Mouse (Mus musculus) limb, embryonic 10.5 days (tissue): ENCODE measurements around the gene Tdgf1. TPM values are rescaled to one million over a fixed set of nuclear protein-coding genes. Genes with fewer than 3 reads are reported as not detected.
A peak's percentile ranks its signal among the peaks of the same experiment; 100 is the strongest.

ENCODE experiments used
- DNase-seq: peaks from one replicate; pipeline ENCODE4 v3.0.0-alpha.2; 2017; ENCODE audit warnings: low spot score
- H3K27ac ChIP-seq: fragments of 300-500 bp; sonication (generic); 2 replicates; pipeline ENCODE4 v1.5.1; 2016; ENCODE audit warnings: mild to moderate bottlenecking
- H3K27me3 ChIP-seq: fragments of 300-500 bp; sonication (generic); 2 replicates; pipeline ENCODE4 v1.6.1; 2016; ENCODE audit warnings: low read depth, mild to moderate bottlenecking; ENCODE audit not compliant: poor library complexity, severe bottlenecking
- H3K36me3 ChIP-seq: fragments of 300-500 bp; sonication (generic); 2 replicates; pipeline ENCODE4 v1.6.1; 2016; ENCODE audit warnings: mild to moderate bottlenecking, moderate library complexity
- H3K4me1 ChIP-seq: fragments of 300-500 bp; sonication (generic); 2 replicates; pipeline ENCODE4 v1.6.1; 2016
- H3K4me3 ChIP-seq: fragments of 300-500 bp; sonication (generic); 2 replicates; pipeline ENCODE4 v1.5.1; 2016; ENCODE audit warnings: mild to moderate bottlenecking, moderate library complexity
- H3K9me3 ChIP-seq: fragments of 300-500 bp; sonication (generic); replicated peaks from 2 replicates; pipeline ENCODE4 v1.6.1; 2016; ENCODE audit warnings: mild to moderate bottlenecking
- WGBS: fragments of 180-500 bp; shearing (Covaris S2); methylation state at CpG from one replicate; pipeline ENCODE4 v1.1.7; 2016; 5-methylcytosine and 5-hydroxymethylcytosine counted together
- microRNA-seq: library from miRNA; unstranded; fragments of <30 nt; microRNA quantifications from one replicate; pipeline ENCODE4, GENCODE M21; 2017
- polyA plus RNA-seq: library from polyadenylated mRNA; unstranded; fragments of >200 nt; fragmentation: Nextera tagmentation; extraction: Ambion mirVana; gene quantifications from 2 replicates; pipeline ENCODE4 v1.2.1, GENCODE M21; 2016

The Tdgf1 gene
- polyA plus RNA-seq, 1 experiment from 2014 or later, result not detected

- peak; percentile 57 for DNase-seq
- Histone ChIP-seq H3K4me3 (peak overlapping the region; percentile 32), H3K9me3 (no peaks in the 10 kb centered on the region), H3K27me3 (peaks cover 30% of the 10 kb centered on the region), H3K27ac (0 out of 2 replicates have a peak overlapping the region, but pooled peaks have one; percentile 5), H3K4me1 (peaks cover 27% of the 10 kb centered on the region), H3K36me3 (no peaks in the 10 kb centered on the region)
- WGBS, result 5% methylated on average over 6 of the region's 6 CpGs
These were observed 49.4 kb downstream of the Tdgf1 start for GRCm38 (mm10) chr9:110896595-110896994.

GRCm38 (mm10) chr9:110895994-110896393, 50.0 kb downstream of the Tdgf1 start:
- Histone ChIP-seq H3K9me3 (no peaks in the 10 kb centered on the region), H3K27me3 (peaks cover 30% of the 10 kb centered on the region), H3K4me3 (peak overlapping the region; percentile 32), H3K36me3 (no peaks in the 10 kb centered on the region), H3K27ac (peak overlapping the region; percentile 5; the same call in 1 of the 2 replicates), H3K4me1 (peaks cover 33% of the 10 kb centered on the region)
- WGBS, result 12% methylated on average over 7 of the region's 7 CpGs
- no peak for DNase-seq

GRCm38 (mm10) chr9:110895507-110895906, 50.5 kb downstream of the Tdgf1 start:
- H3K4me3 ChIP-seq, result no peak overlapping the region
- no peak for DNase-seq
- peaks cover 38% of the 10 kb centered on the region for H3K4me1 ChIP-seq

GRCm38 (mm10) chr9:110893429-110893828, 52.5 kb downstream of the Tdgf1 start:
- no peaks in the 10 kb centered on the region for H3K9me3 ChIP-seq
- H3K36me3 ChIP-seq, result no peaks in the 10 kb centered on the region
- DNase-seq, result no peak
- H3K27me3 ChIP-seq, result peaks cover 24% of the 10 kb centered on the region
- H3K4me3 ChIP-seq, result no peak overlapping the region
- 0 out of 2 replicates have a peak overlapping the region, but pooled peaks have one; percentile 2 for H3K27ac ChIP-seq
- WGBS, result 69% methylated on average over 10 of the region's 10 CpGs
- H3K4me1 ChIP-seq, result peaks cover 49% of the 10 kb centered on the region

More at GRCm38 (mm10) chr9:110895507-110895906, 50.5 kb downstream of the Tdgf1 start:
- H3K9me3 ChIP-seq, result no peaks in the 10 kb centered on the region
- peaks cover 30% of the 10 kb centered on the region for H3K27me3 ChIP-seq
- H3K36me3 ChIP-seq, result no peaks in the 10 kb centered on the region
- WGBS, result 50% methylated on average over 5 of the region's 5 CpGs
- peak overlapping the region; percentile 5; the same call in 1 of the 2 replicates for H3K27ac ChIP-seq

GRCm38 (mm10) chr9:110892552-110892951, 53.4 kb downstream of the Tdgf1 start:
- Histone ChIP-seq H3K27ac (no peak overlapping the region), H3K4me1 (peaks cover 53% of the 10 kb centered on the region), H3K27me3 (peaks cover 21% of the 10 kb centered on the region), H3K9me3 (no peaks in the 10 kb centered on the region), H3K4me3 (no peak overlapping the region), H3K36me3 (no peaks in the 10 kb centered on the region)
- 88% methylated on average over 3 of the region's 3 CpGs for WGBS
- DNase-seq, result no peak

GRCm38 (mm10) chr9:110891077-110891828, 54.7 kb downstream of the Tdgf1 start:
- 80% methylated on average over 12 of the region's 12 CpGs for WGBS
- H3K27me3 ChIP-seq, result peaks cover 21% of the 10 kb centered on the region
- DNase-seq, result no peak
- H3K4me1 ChIP-seq, result peaks cover 50% of the 10 kb centered on the region
- H3K9me3 ChIP-seq, result no peaks in the 10 kb centered on the region
- H3K36me3 ChIP-seq, result no peaks in the 10 kb centered on the region
- H3K4me3 ChIP-seq, result no peak overlapping the region
- H3K27ac ChIP-seq, result 0 out of 2 replicates have a peak overlapping the region, but pooled peaks have one; percentile 37

- peak overlapping the region; percentile 9; the same call in 1 of the 2 replicates for H3K4me3 ChIP-seq
- no peaks in the 10 kb centered on the region for H3K36me3 ChIP-seq
- 9% methylated on average over 21 of the region's 21 CpGs for WGBS
- H3K27me3 ChIP-seq, result peaks cover 27% of the 10 kb centered on the region
- peak; percentile 71 for DNase-seq
- peaks cover 40% of the 10 kb centered on the region for H3K4me1 ChIP-seq
- H3K9me3 ChIP-seq, result no peaks in the 10 kb centered on the region
- H3K27ac ChIP-seq, result peak overlapping the region; percentile 66; the same call in 1 of the 2 replicates
These were observed 55.8 kb downstream of the Tdgf1 start for GRCm38 (mm10) chr9:110890026-110890783.

Small RNAs within 50 kb of the gene (microRNA-seq; reads per million reads assigned to microRNA genes)
- not detected for gene Gm24269

Other genes starting within 250 kb of the Tdgf1 start
- gene Myl3, start 204.3 kb downstream of the Tdgf1 start, polyA plus RNA-seq, result 1.7 and 3.5 TPM in 2 replicates
- 36.3 and 49.2 TPM in 2 replicates for gene Pth1r, start 199.0 kb downstream of the Tdgf1 start, polyA plus RNA-seq
- not detected in 2 replicates for gene Prss42, start 148.0 kb downstream of the Tdgf1 start, polyA plus RNA-seq
- gene Prss44, start 132.2 kb downstream of the Tdgf1 start, polyA plus RNA-seq, result not detected in 2 replicates
- not detected in 2 replicates for gene Prss43, start 119.5 kb downstream of the Tdgf1 start, polyA plus RNA-seq
- not detected in 2 replicates for gene Prss45, start 111.6 kb downstream of the Tdgf1 start, polyA plus RNA-seq
- not detected in 2 replicates for gene Prss46, start 101.7 kb downstream of the Tdgf1 start, polyA plus RNA-seq
- gene Prss50, start 88.2 kb downstream of the Tdgf1 start, polyA plus RNA-seq, result 0.69 and 0.83 TPM in 2 replicates
- gene Als2cl, start 66.3 kb downstream of the Tdgf1 start, polyA plus RNA-seq, result 1.8 and 1.9 TPM in 2 replicates
- gene Tmie, start 66.0 kb downstream of the Tdgf1 start, polyA plus RNA-seq, result 0.09 TPM in 1 of 2 replicates, not detected in the other
- not detected in 2 replicates for gene Fam240a, start 29.3 kb downstream of the Tdgf1 start, polyA plus RNA-seq
- 0.08 and 0.20 TPM in 2 replicates for gene Lrrc2, start 5.4 kb upstream of the Tdgf1 start, polyA plus RNA-seq
- gene Rtp3, start 44.4 kb upstream of the Tdgf1 start, polyA plus RNA-seq, result 0.24 TPM in 1 of 2 replicates, not detected in the other
- gene Ltf, start 73.1 kb upstream of the Tdgf1 start, polyA plus RNA-seq, result not detected in 2 replicates
- 0.41 and 0.54 TPM in 2 replicates for gene Ccrl2, start 111.4 kb upstream of the Tdgf1 start, polyA plus RNA-seq
- gene Lrrfip2, start 171.4 kb upstream of the Tdgf1 start, polyA plus RNA-seq, result 38.2 and 39.7 TPM in 2 replicates